Mouse (Mus musculus): ENCODE data around the gene St6galnac4. TPM values are rescaled to one million over a fixed set of nuclear protein-coding genes. Genes with fewer than 3 reads are reported as not detected.

Gene St6galnac4
- polyA plus RNA-seq, 1 experiment from 2014 or later: 30.1 TPM

DNA sequence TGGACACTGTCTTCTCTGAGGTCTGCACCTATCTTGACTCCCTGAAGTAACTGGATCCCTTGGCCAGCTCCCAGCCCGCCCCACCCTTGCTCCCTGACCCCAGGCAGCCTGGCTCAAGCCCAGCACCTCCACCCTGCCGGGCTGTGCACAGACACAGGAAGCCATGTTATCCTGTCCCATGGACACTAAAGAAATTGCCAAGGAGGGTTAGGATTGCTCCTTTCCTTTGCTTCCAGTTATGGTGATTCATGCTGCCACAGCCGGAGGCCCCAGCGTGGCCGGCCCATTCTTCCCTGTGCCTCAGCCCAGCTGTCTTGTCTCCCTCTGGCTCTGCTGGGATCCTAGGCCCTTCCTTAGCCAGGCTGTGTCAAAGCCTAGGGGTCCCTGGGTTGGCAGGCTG is 46.8 kb downstream of the St6galnac4 start:
- H3K27ac ChIP-seq: no peak overlapping the region
- WGBS (ENCODE audit: missing documents): 84% methylated on average over 5 of the region's 5 CpGs
- H3K4me3 ChIP-seq (ENCODE audit: inconsistent target): no peak overlapping the region
- H3K79me2 ChIP-seq (ENCODE audit: inconsistent target): no peaks in the 10 kb centered on the region
- H3K36me3 ChIP-seq (ENCODE audit: inconsistent target): no peaks in the 10 kb centered on the region

DNA sequence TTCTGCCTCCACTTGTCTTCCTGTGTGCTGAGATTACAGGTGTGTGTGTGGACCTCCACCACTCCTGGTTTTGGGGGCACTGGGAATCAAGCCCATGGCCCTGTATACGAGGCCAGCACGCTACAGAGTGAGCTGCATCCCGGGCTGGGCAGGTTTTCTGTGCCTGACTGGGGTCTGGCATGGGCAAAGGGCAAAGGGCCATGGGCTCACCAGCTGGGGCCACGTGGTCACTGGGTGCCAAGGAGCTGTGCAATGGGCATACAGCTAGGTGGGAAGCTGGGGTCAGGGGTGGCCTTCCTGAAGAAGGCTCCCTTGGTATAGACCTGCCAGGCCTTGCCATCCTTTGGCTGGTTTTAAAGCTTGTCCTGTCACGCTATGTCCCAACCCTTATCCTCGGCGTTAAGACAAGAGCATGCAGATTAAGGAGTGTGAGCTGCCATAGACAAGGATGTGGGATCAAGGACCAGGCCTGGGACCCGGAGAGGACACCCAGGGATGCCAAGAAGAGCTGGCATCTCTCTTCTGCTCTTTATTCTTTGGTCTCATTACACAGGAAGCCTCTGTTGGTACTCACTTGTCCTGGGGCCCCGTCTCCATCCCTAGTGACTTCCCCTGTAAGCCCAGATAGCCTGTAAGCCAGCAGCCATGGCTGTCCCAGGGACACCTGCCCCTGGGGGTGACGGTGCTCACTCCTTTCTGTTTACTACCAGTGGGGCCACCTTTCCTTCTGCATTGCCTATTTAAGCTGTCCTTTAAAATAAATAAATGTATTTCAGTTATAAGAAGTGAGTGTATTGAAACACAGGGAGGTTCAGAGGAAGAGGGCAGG is 47.6 kb downstream of the St6galnac4 start:
- WGBS (ENCODE audit: missing documents): 86% methylated on average over 10 of the region's 10 CpGs
- Histone ChIP-seq H3K36me3 (ENCODE audit: inconsistent target) (no peaks in the 10 kb centered on the region), H3K79me2 (ENCODE audit: inconsistent target) (no peaks in the 10 kb centered on the region), H3K27ac (no peak overlapping the region), H3K4me3 (ENCODE audit: inconsistent target) (no peak overlapping the region)

GRCm38 (mm10) chr2:32636617-32637016 is 49.7 kb downstream of the St6galnac4 start:
- no peaks in the 10 kb centered on the region for H3K36me3 ChIP-seq (ENCODE audit: inconsistent target)
- no peaks in the 10 kb centered on the region for H3K79me2 ChIP-seq (ENCODE audit: inconsistent target)
- no peak overlapping the region for H3K27ac ChIP-seq
- H3K4me3 ChIP-seq (ENCODE audit: inconsistent target): no peak overlapping the region
- WGBS (ENCODE audit: missing documents): 84% methylated on average over 7 of the region's 7 CpGs

DNA sequence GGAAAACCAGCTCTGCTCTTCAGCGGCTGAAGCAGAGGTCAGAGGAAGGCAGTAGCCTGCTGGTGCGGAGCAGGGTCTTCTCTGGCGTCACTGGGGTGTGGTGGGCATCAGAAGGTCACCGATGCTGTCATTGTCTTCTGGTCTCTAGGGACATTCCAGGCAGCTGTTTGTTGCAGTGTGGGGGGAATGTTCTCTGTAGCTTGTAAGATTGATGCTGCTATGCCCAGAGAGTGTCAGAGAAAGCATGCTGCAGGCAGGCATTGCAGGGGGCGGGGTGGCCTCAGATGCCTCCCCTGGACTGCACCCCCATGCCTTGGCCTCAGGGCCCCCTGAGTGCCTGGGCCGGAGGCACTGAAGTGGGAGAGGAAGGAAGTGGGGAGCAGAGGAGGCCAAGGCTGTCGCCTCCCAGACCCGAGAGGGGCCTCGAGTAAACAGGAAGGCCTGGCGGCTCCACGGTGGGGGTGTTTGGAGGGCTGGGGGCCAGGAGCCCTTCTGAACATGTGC is 50.9 kb downstream of the St6galnac4 start:
- Histone ChIP-seq H3K36me3 (ENCODE audit: inconsistent target) (no peaks in the 10 kb centered on the region), H3K27ac (no peak overlapping the region), H3K79me2 (ENCODE audit: inconsistent target) (no peaks in the 10 kb centered on the region), H3K4me3 (ENCODE audit: inconsistent target) (no peak overlapping the region)
- 32% methylated on average over 11 of the region's 11 CpGs for WGBS (ENCODE audit: missing documents)

DNA sequence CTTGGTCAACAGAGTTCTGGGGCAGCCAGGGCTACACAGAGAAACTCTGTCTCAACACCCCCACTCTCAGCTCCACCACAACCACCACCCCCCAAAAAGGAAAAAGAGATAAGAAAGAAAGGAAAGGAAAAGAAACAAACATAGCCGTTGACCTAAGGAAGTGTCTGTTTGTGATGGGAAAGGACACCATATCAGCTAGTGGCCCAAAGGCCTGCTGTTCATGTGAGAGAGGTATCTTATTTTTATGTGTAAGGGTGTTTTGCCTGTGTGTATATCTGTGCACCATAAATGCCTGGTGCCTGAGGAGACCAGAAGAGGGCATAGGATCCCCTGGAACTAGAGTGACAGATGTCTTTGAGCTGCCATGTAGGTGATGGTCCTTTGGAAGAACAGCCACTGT is 52.7 kb downstream of the St6galnac4 start:
- no peak overlapping the region for H3K4me3 ChIP-seq (ENCODE audit: inconsistent target)
- no peaks in the 10 kb centered on the region for H3K36me3 ChIP-seq (ENCODE audit: inconsistent target)
- 75% methylated on average over 1 of the region's 1 CpGs for WGBS (ENCODE audit: missing documents)
- H3K79me2 ChIP-seq (ENCODE audit: inconsistent target): no peaks in the 10 kb centered on the region
- no peak overlapping the region for H3K27ac ChIP-seq

DNA sequence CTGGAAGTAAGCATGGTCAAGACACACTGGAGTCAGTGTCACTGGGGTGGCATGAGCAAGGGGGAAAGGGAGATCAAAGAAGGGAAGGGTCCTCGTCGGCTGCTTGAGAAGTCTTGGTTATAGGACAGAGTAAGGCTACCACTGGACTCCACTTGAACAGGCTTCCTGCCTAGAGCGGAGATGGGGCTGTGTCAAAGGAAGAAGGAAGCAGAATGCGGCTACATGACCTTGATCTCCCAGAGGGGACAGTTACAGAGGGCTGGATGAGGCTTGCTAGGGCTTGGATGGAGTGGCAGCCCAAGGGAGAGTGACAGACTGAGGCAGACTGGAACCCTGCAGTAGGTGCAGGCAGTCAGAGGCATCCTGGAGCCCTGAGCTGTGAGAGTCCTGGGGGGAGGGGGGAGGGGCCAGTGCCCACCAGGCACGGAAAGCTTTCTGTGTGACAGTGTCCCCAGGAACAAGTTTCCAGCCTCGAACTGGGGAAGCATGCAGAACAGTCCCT is 53.7 kb downstream of the St6galnac4 start:
- Histone ChIP-seq H3K36me3 (ENCODE audit: inconsistent target) (no peaks in the 10 kb centered on the region), H3K4me3 (ENCODE audit: inconsistent target) (no peak overlapping the region), H3K27ac (no peak overlapping the region), H3K79me2 (ENCODE audit: inconsistent target) (no peaks in the 10 kb centered on the region)
- WGBS (ENCODE audit: missing documents): 68% methylated on average over 6 of the region's 6 CpGs

- 83% methylated on average over 5 of the region's 5 CpGs for WGBS (ENCODE audit: missing documents)
- Histone ChIP-seq H3K27ac (no peak overlapping the region), H3K4me3 (ENCODE audit: inconsistent target) (no peak overlapping the region), H3K36me3 (ENCODE audit: inconsistent target) (no peaks in the 10 kb centered on the region), H3K79me2 (ENCODE audit: inconsistent target) (no peaks in the 10 kb centered on the region)
These were observed 54.9 kb downstream of the St6galnac4 start for GRCm38 (mm10) chr2:32641810-32642209.

DNA sequence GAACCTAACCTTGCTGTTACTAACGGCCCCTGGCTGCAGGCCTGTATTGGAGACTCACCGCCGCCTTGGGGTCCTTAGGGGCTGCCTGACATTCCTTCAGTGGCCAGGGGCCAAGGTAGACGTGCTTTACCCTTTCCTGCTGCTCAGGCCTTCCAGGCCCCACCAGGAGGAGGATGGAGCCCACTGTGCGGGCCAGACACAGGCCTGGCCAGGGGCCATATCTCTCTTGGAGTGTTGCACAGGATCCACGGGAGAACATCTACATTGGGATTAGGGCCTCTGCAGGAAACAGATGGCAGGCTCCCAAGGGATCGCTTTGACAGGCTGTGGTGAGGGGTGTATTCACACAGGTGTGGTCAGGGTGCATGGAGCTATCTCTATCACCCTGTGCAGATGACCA is 55.9 kb downstream of the St6galnac4 start:
- 96% methylated on average over 7 of the region's 7 CpGs for WGBS (ENCODE audit: missing documents)
- Histone ChIP-seq H3K36me3 (ENCODE audit: inconsistent target) (no peaks in the 10 kb centered on the region), H3K79me2 (ENCODE audit: inconsistent target) (peaks cover 1% of the 10 kb centered on the region; the same call in 1 of the 2 replicates), H3K27ac (no peak overlapping the region), H3K4me3 (ENCODE audit: inconsistent target) (no peak overlapping the region)

DNA sequence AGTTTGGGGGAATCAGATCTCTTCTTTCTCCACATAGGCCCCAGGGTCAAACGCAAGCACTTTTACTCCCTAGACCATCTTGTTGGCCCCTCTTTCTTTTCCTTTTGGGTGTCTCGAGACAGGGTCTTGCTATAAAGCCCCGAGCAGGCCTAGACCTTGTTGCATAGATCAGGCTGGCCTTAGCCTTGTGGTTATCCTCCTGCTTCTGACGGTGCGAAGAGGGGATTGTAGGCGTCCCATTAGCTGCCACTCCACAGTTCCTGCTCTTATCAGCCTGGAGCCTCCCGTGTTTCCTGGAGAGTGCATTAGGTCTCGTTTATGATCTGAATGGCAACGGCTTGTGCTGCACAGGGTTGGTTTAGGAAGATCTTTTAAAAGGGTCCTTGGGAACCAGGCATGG is 57.2 kb downstream of the St6galnac4 start:
- Histone ChIP-seq H3K4me3 (ENCODE audit: inconsistent target) (no peak overlapping the region), H3K79me2 (ENCODE audit: inconsistent target) (peaks cover 6% of the 10 kb centered on the region; the same call in 1 of the 2 replicates), H3K27ac (no peak overlapping the region), H3K36me3 (ENCODE audit: inconsistent target) (no peaks in the 10 kb centered on the region)
- 96% methylated on average over 9 of the region's 9 CpGs for WGBS (ENCODE audit: missing documents)

DNA sequence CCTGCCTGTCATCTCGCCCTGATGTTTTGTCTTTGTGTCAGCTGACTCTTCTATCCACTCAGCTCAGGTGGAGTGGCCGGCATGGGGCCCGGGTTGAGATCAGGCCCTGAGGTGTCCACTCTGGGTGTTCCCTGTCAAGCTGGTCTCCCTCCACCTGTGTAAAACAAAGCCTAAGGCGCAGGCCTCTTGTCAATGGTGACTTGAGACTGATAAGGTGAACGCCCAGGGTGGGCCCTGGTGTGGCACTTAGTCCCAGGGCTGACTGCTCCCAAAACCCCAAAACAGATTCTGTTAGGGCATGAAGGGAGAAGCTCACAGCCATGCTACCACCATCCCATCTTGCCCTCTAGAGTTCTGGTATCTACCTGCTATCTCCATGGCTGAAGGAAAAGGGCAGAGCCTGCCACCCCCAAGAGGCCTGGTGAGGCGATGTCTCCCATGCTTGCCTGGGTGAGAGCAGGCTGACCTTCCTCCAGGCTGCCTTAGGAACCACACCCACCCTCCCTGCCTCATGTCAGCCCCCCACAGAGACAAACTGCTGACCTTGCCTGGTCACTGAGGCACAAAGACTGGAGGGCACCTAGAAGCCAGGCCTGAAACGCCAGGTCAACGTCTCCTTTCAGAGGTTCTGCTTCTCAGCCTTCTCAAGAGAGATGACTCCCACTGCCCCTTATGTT is 58.0 kb downstream of the St6galnac4 start:
- H3K36me3 ChIP-seq (ENCODE audit: inconsistent target): no peaks in the 10 kb centered on the region
- peaks cover 6% of the 10 kb centered on the region; the same call in 1 of the 2 replicates for H3K79me2 ChIP-seq (ENCODE audit: inconsistent target)
- H3K27ac ChIP-seq: no peak overlapping the region
- no peak overlapping the region for H3K4me3 ChIP-seq (ENCODE audit: inconsistent target)
- WGBS (ENCODE audit: missing documents): 90% methylated on average over 8 of the region's 8 CpGs

GRCm38 (mm10) chr2:32645647-32646046 is 58.8 kb downstream of the St6galnac4 start:
- Histone ChIP-seq H3K36me3 (ENCODE audit: inconsistent target) (no peaks in the 10 kb centered on the region), H3K4me3 (ENCODE audit: inconsistent target) (no peak overlapping the region), H3K79me2 (ENCODE audit: inconsistent target) (peaks cover 6% of the 10 kb centered on the region; the same call in 1 of the 2 replicates), H3K27ac (no peak overlapping the region)
- WGBS (ENCODE audit: missing documents): 81% methylated on average over 3 of the region's 3 CpGs

DNA sequence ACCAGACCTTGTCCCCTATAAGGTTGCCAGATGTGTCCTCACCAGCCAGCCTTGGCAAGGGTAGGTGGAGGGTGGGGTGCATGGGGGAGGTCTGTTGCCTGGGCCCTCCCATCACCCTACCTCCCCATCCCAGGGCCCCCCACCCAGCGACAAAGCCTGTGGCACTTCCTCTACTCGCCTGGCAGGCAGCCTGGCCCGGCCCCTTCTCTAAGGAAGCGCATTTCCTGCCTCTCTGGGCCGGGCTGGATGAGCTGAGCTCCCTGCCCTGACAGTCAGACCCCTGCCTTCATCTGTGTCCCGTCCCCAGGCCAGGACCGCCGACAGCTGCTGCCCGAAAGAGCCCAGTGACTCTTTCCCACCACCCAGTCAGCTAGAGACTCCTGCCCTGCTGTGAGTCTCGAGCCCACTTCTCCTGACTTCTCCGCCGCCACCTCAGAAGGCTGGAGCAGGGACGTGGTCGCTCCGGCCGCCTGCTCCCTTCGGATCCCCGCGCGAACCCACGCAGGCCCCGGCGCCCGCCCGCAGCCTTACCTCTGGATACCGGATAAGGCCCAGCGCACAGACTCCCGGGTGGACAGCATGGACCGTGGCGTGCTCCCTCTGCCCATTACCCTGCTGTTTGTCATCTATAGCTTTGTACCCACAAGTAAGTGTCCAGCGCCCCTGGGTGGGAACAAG is 59.6 kb downstream of the St6galnac4 start, which contains the start of gene Eng:
Gene Eng (plus strand): TSS at position 217 of the 678 bp plus-strand sequence.
- WGBS (ENCODE audit: missing documents): 3% methylated on average over 31 of the region's 31 CpGs
- H3K4me3 ChIP-seq (ENCODE audit: inconsistent target): peak within 1 kb of the TSS; percentile 42
- H3K36me3 ChIP-seq (ENCODE audit: inconsistent target): no peaks in the 10 kb centered on the region
- H3K27ac ChIP-seq: peak within 1 kb of the TSS; percentile 51
- peaks cover 6% of the 10 kb centered on the region; the same call in 1 of the 2 replicates for H3K79me2 ChIP-seq (ENCODE audit: inconsistent target)

GRCm38 (mm10) chr2:32647366-32647765 is 60.5 kb downstream of the St6galnac4 start:
- Histone ChIP-seq H3K36me3 (ENCODE audit: inconsistent target) (no peaks in the 10 kb centered on the region), H3K79me2 (ENCODE audit: inconsistent target) (peaks cover 6% of the 10 kb centered on the region; the same call in 1 of the 2 replicates), H3K27ac (peak overlapping the region; percentile 51), H3K4me3 (ENCODE audit: inconsistent target) (peak overlapping the region; percentile 42)
- WGBS (ENCODE audit: missing documents): 12% methylated on average over 7 of the region's 7 CpGs
